Mouse (Mus musculus) megakaryocyte, adult 5-6 weeks (primary cell): Measurements from ENCODE around the gene Nudcd3. TPM values are rescaled to one million over a fixed set of nuclear protein-coding genes. Genes with fewer than 3 reads are reported as not detected.

Experiments used
- ATAC-seq: 2 replicates; pipeline ENCODE4 v1.8.0; 2016; ENCODE audit warnings: mild to moderate bottlenecking, inconsistent platforms; ENCODE audit not compliant: poor library complexity, severe bottlenecking
- total RNA-seq, 2 experiments: library from RNA; stranded (forward) in 1 of 2; stranded (reverse) in 1 of 2; fragments of 153-499, 151-499 nt in 1 of 2; fragments of 221-1000, 200-1000 nt in 1 of 2; gene quantifications; 2 replicates each; pipeline versions ENCODE4 v1.2.3 to v1.2.4; 2015 to 2017

Gene Nudcd3
- total RNA-seq, 2 experiments from 2014 or later: 11.5 to 25.6 TPM

DNA sequence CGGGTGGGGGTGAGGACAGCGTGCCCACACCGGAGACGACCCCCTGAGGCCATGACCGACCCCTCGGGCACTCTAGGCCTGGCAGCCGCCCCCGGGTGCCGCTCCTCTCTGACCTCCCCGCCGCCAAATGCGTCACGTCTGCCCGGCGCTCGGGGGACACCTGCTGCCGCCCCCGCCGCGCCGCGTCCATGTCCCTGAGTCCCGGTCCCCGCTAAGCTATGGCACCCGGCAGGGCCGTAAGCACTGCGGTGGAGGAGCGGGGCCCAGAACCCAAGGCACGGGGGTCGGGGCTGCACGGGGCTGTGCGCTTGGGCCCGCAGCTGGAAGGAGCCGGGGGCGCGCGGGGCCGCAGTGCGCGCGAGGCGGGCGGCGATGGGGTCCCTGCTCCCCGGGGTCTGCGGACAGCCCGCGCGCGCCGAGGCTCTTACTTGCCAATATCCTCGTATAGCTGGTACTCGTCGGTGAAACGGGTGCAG lies 135.1 kb downstream of the Nudcd3 start:
- ATAC-seq: no peak

- ATAC-seq: no peak
These were observed 135.8 kb downstream of the Nudcd3 start for GRCm38 (mm10) chr11:6064215-6065045.

GRCm38 (mm10) chr11:6063501-6064214 lies 136.6 kb downstream of the Nudcd3 start:
- no peak for ATAC-seq

DNA sequence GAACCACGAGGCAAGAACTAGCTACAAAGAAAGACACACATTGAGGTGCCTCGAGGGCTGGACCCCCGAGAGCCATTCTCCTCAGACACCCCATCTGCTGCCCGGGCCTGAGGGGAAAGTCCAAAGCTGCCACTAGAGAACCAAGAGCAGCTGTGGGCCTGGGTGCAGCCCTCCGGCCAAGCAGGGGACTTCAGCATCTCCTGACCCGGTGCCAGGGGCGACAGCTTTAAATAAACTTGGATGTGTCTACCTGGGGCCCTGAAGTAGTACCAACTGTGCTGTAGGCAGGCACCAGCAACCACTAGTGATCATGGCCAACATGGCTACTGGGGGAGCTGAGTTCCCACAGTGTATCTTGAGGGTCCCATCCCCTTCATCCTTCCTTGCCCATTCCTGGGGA lies 137.2 kb downstream of the Nudcd3 start:
- ATAC-seq: no peak

GRCm38 (mm10) chr11:6062329-6062728 lies 137.9 kb downstream of the Nudcd3 start:
- ATAC-seq: no peak

DNA sequence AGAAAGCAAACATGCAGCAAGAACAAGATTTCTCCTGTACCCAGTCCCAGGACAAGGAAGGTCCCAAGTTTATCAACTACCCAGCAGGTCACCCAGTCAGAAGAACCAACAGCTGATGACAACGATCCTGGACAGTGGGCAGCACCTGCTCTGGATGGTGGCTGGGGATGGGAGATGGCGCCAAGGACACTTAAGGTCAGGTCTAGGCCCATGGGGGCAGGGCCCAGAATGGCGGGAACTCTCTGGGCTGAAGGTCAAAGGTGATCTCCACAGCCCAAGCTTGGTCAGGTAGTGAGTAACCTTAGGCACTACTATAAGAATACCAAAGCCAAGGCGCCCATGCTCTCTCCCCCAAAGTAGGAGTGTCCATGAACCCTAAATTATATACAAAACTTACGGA lies 138.3 kb downstream of the Nudcd3 start:
- ATAC-seq: no peak

- no peak for ATAC-seq
These were observed 141.1 kb downstream of the Nudcd3 start for GRCm38 (mm10) chr11:6059162-6059561.

Other genes with a start within 250 kb of the Nudcd3 start
- gene Ykt6, start 244.7 kb downstream of the Nudcd3 start, total RNA-seq (2015): 18.2 and 21.0 TPM in 2 replicates
- 41.8 and 54.2 TPM in 2 replicates for gene Ykt6, start 244.7 kb downstream of the Nudcd3 start, total RNA-seq (2017)
- gene Camk2b, start 134.1 kb downstream of the Nudcd3 start, total RNA-seq (2015): 0.38 and 0.71 TPM in 2 replicates
- gene Camk2b, start 134.1 kb downstream of the Nudcd3 start, total RNA-seq (2017): 0.59 and 1.3 TPM in 2 replicates
- 0.09 and 0.57 TPM in 2 replicates for gene A730071L15Rik, start 386 bp downstream of the Nudcd3 start, total RNA-seq (2015)
- not detected in 2 replicates for gene A730071L15Rik, start 386 bp downstream of the Nudcd3 start, total RNA-seq (2017)
- gene Npc1l1, start 29.7 kb upstream of the Nudcd3 start, total RNA-seq (2015): not detected in 2 replicates
- not detected in 2 replicates for gene Npc1l1, start 29.7 kb upstream of the Nudcd3 start, total RNA-seq (2017)
- gene Ddx56, start 67.4 kb upstream of the Nudcd3 start, total RNA-seq (2015): 11.9 and 14.0 TPM in 2 replicates
- 12.8 and 12.9 TPM in 2 replicates for gene Ddx56, start 67.4 kb upstream of the Nudcd3 start, total RNA-seq (2017)
- gene Tmed4, start 74.5 kb upstream of the Nudcd3 start, total RNA-seq (2015): 34.8 and 40.1 TPM in 2 replicates
- 35.1 and 35.8 TPM in 2 replicates for gene Tmed4, start 74.5 kb upstream of the Nudcd3 start, total RNA-seq (2017)
- 92.5 and 99.3 TPM in 2 replicates for gene Ogdh, start 91.2 kb upstream of the Nudcd3 start, total RNA-seq (2015)
- 74.2 and 90.3 TPM in 2 replicates for gene Ogdh, start 91.2 kb upstream of the Nudcd3 start, total RNA-seq (2017)
- 37.8 and 39.0 TPM in 2 replicates for gene Zmiz2, start 188.7 kb upstream of the Nudcd3 start, total RNA-seq (2015)
- 7.9 and 12.6 TPM in 2 replicates for gene Zmiz2, start 188.7 kb upstream of the Nudcd3 start, total RNA-seq (2017)
- 3,541 and 3,784 TPM in 2 replicates for gene Ppia, start 215.0 kb upstream of the Nudcd3 start, total RNA-seq (2015)
- gene Ppia, start 215.0 kb upstream of the Nudcd3 start, total RNA-seq (2017): 1,457 and 1,607 TPM in 2 replicates
- gene H2afv, start 244.0 kb upstream of the Nudcd3 start, total RNA-seq (2015): 235 and 240 TPM in 2 replicates
- gene H2afv, start 244.0 kb upstream of the Nudcd3 start, total RNA-seq (2017): 173 and 184 TPM in 2 replicates